Comparison of ENCODE assay signal across 23 mouse cellular contexts in the genomic region with DNA sequence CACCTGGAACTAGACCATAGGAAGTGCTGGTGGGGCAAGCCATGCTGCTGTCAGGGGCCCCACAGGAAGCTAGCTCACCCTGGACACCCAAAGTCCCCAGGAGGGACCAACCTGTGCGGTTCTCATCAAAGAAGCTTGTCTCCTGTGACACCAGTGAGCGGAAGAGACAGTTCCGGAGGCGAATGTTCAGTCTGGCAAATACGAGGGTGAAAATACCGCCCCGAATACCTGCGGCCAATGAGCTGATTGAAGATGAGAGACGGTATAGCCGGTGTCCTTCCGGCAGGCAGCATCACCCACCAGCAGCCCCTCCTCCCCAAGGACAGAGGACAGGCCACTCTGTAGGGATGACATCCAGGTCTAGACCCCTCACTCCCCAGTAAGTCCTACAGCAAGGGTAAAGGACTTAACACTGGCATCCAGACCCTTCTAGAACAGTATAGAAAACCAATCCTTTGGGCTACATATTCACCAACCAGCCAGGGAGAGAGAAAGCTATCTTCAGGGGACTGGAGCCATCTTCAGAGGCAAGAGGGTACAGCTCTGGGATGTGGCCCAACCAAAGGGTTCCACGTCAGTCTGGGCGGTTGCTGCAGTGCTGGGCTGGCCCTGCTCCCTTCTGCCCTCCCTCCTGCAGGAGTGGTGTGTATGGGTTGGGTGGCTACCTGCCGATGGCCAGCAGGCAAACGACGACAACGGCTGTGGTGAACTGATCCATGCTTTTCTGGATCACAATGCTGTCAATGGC. TPM values are rescaled to one million over a fixed set of nuclear protein-coding genes. Genes with fewer than 3 reads are reported as not detected.
A peak's percentile ranks its signal among the peaks of the same experiment; 100 is the strongest.
DNase-seq lines count a peak whose midpoint lies in the region; ATAC-seq and TF ChIP-seq lines count a peak whose summit lies in the region.
"Had no signal": no experiment of that assay in that cellular context is flagged by ENCODE, and none has a peak within 500 bp of the region (broad histone marks: within the 10 kb centered on the region; RNA-seq: fewer than 3 reads in every experiment).

No protein-coding gene starts in this region.

- TF ChIP-seq POLR2A in thymus, adult 2 months (IDR thresholded peaks at IDR 0.05; ENCODE audit: control insufficient read depth, extremely low read depth, insufficient read depth, low read length, poor library complexity): no peak
- TF ChIP-seq POLR2A in CH12.LX (IDR thresholded peaks at IDR 0.05; ENCODE audit: low read depth, low read length): no peak

- H3K27ac ChIP-seq in hindbrain, postnatal 0 days: no peak overlapping the region
- no peak overlapping the region for H3K27ac ChIP-seq in hindbrain, embryonic 11.5 days (ENCODE audit: low read depth, low read length)
- no peak overlapping the region for H3K27ac ChIP-seq in thymus, adult 2 months (ENCODE audit: control insufficient read depth, insufficient read depth, low read length)
- no peak overlapping the region for H3K27ac ChIP-seq in CH12.LX (ENCODE audit: insufficient read depth, low read depth)
- no peak overlapping the region for H3K27ac ChIP-seq in embryonic facial prominence, embryonic 10.5 days (replicated peaks)
- no peak overlapping the region for H3K27ac ChIP-seq in midbrain, postnatal 0 days (ENCODE audit: low read depth, low read length)
- H3K27ac ChIP-seq: embryonic facial prominence, embryonic 12.5 days; forebrain, embryonic 13.5 days; heart, adult 2 months; hindbrain, embryonic 15.5 days; layer of hippocampus, adult 2 months; limb, embryonic 15.5 days had no signal

- H3K9ac ChIP-seq in hindbrain, postnatal 0 days (replicated peaks; ENCODE audit: low read length): no peak overlapping the region
- H3K9ac ChIP-seq in hindbrain, embryonic 11.5 days (ENCODE audit: low read depth, low read length): no peak overlapping the region
- no peak overlapping the region for H3K9ac ChIP-seq in CH12.LX (ENCODE audit: insufficient read depth, low read depth)
- no peak overlapping the region for H3K9ac ChIP-seq in midbrain, postnatal 0 days (replicated peaks; ENCODE audit: low read length, poor library complexity, severe bottlenecking)
- H3K9ac ChIP-seq: embryonic facial prominence, embryonic 12.5 days; forebrain, embryonic 13.5 days; hindbrain, embryonic 15.5 days; limb, embryonic 15.5 days had no signal

- no peaks in the 10 kb centered on the region for H3K27me3 ChIP-seq in hindbrain, postnatal 0 days (ENCODE audit: insufficient read depth, low read length)
- no peaks in the 10 kb centered on the region for H3K27me3 ChIP-seq in hindbrain, embryonic 11.5 days (ENCODE audit: control insufficient read depth, insufficient read depth, low read length)
- H3K27me3 ChIP-seq in thymus, adult 2 months (ENCODE audit: control insufficient read depth, insufficient read depth, low read length): no peaks in the 10 kb centered on the region
- no peaks in the 10 kb centered on the region for H3K27me3 ChIP-seq in CH12.LX (replicated peaks)
- no peaks in the 10 kb centered on the region for H3K27me3 ChIP-seq in embryonic facial prominence, embryonic 10.5 days (replicated peaks; ENCODE audit: low read depth, poor library complexity, severe bottlenecking)
- H3K27me3 ChIP-seq in midbrain, postnatal 0 days (ENCODE audit: insufficient read depth, low read length): peaks cover 7% of the 10 kb centered on the region; the same call in 1 of the 2 replicates
- H3K27me3 ChIP-seq: embryonic facial prominence, embryonic 12.5 days; forebrain, embryonic 13.5 days; hindbrain, embryonic 15.5 days; limb, embryonic 15.5 days had no signal

- no peak for TF ChIP-seq EP300 in CH12.LX (IDR thresholded peaks at IDR 0.05; ENCODE audit: low read length)

- H3K9me3 ChIP-seq in hindbrain, postnatal 0 days (ENCODE audit: low read length): no peaks in the 10 kb centered on the region
- no peaks in the 10 kb centered on the region for H3K9me3 ChIP-seq in hindbrain, embryonic 11.5 days (ENCODE audit: control insufficient read depth, low read length)
- no peaks in the 10 kb centered on the region for H3K9me3 ChIP-seq in CH12.LX (replicated peaks; ENCODE audit: low read length)
- no peaks in the 10 kb centered on the region for H3K9me3 ChIP-seq in embryonic facial prominence, embryonic 10.5 days
- H3K9me3 ChIP-seq in midbrain, postnatal 0 days (ENCODE audit: low read length): no peaks in the 10 kb centered on the region
- H3K9me3 ChIP-seq: embryonic facial prominence, embryonic 12.5 days; forebrain, embryonic 13.5 days; hindbrain, embryonic 15.5 days; limb, embryonic 15.5 days had no signal

- dilution Hi-C loops in CH12.LX (cut with MboI; ENCODE audit: extremely low pct_ligation_motif_present, extremely low pct_unique_long_range_greater_than_20kb, low sequenced_read_pairs): no loop called here

- peak; percentile 29 for TF ChIP-seq RAD21 in CH12.LX (IDR thresholded peaks at IDR 0.05; ENCODE audit: low read depth, low read length)

- no peak for ATAC-seq in hindbrain, postnatal 0 days
- no peak for ATAC-seq in hindbrain, embryonic 11.5 days (ENCODE audit: low FRiP score)
- no peak for ATAC-seq in midbrain, postnatal 0 days (ENCODE audit: low FRiP score)
- ATAC-seq: forebrain, embryonic 13.5 days had no signal

- H3K4me2 ChIP-seq in hindbrain, postnatal 0 days (ENCODE audit: low read depth, low read length): no peak overlapping the region
- H3K4me2 ChIP-seq in hindbrain, embryonic 11.5 days (replicated peaks; ENCODE audit: low read depth, low read length): no peak overlapping the region
- no peak overlapping the region for H3K4me2 ChIP-seq in CH12.LX (ENCODE audit: insufficient read depth, low read depth, poor library complexity, severe bottlenecking)
- H3K4me2 ChIP-seq in midbrain, postnatal 0 days (ENCODE audit: low read depth, low read length, poor library complexity, severe bottlenecking): no peak overlapping the region
- H3K4me2 ChIP-seq: embryonic facial prominence, embryonic 12.5 days; forebrain, embryonic 13.5 days; hindbrain, embryonic 15.5 days; limb, embryonic 15.5 days had no signal

- TF ChIP-seq CTCF in hindbrain, postnatal 0 days (IDR thresholded peaks at IDR 0.05; ENCODE audit: low read depth): peak; percentile 24; the same call in 1 of the 2 replicates
- TF ChIP-seq CTCF in thymus, adult 2 months (IDR thresholded peaks at IDR 0.05; ENCODE audit: borderline replicate concordance, control insufficient read depth, extremely low read depth, insufficient read depth, low read length, poor library complexity): no peak
- peak in 1 of 2 experiments; percentile 15; a peak in 1 of 4 replicates for TF ChIP-seq CTCF in CH12.LX (conservative IDR thresholded peaks at IDR 0.05 in 1 of 2, IDR thresholded peaks at IDR 0.05 in 1 of 2; ENCODE audit: low read depth in 2 of 2, low read length in 2 of 2)
- TF ChIP-seq CTCF in midbrain, postnatal 0 days (IDR thresholded peaks at IDR 0.05): no peak

- no peak for DNase-seq in hindbrain, postnatal 0 days (ENCODE audit: low spot score)
- no peak for DNase-seq in hindbrain, embryonic 11.5 days (ENCODE audit: low spot score)
- DNase-seq in thymus, postnatal 0 days (ENCODE audit: low spot score): peak; percentile 28
- DNase-seq in thymus, adult 2 months: no peak
- no peak for DNase-seq in CH12.LX (ENCODE audit: extremely low read depth)
- peak; percentile 64 for DNase-seq in naive thymus-derived CD4-positive, alpha-beta T cell, adult 2 months (ENCODE audit: low read depth)
- no peak for DNase-seq in embryonic facial prominence, embryonic 10.5 days (ENCODE audit: low spot score)
- DNase-seq in midbrain, postnatal 0 days (ENCODE audit: low spot score): no peak
- DNase-seq: adrenal gland, adult 2 months; cerebellum, adult 8-10 months; gastrocnemius, postnatal 25 days; heart, adult 2 months; heart, postnatal 10 days; kidney, postnatal 14 days; layer of hippocampus, postnatal 36 days; lung, postnatal 14 days; thymus, adult 18-20 months had no signal

- H3K4me1 ChIP-seq in hindbrain, postnatal 0 days (ENCODE audit: insufficient read depth, low read length): 0 out of 2 replicates have a peak, but pooled peaks cover 5% of the 10 kb centered on the region
- 0 out of 2 replicates have a peak, but pooled peaks cover 3% of the 10 kb centered on the region for H3K4me1 ChIP-seq in hindbrain, embryonic 11.5 days (replicated peaks; ENCODE audit: control insufficient read depth, insufficient read depth, low read length)
- H3K4me1 ChIP-seq in thymus, adult 2 months (replicated peaks; ENCODE audit: control insufficient read depth, insufficient read depth, low read length): peaks cover 63% of the 10 kb centered on the region
- peaks cover 0 to 10% of the 10 kb centered on the region in 2 experiments; a peak in 1 of 4 replicates for H3K4me1 ChIP-seq in CH12.LX (ENCODE audit: control insufficient read depth in 1 of 2, insufficient read depth in 2 of 2)
- peaks cover 20% of the 10 kb centered on the region for H3K4me1 ChIP-seq in embryonic facial prominence, embryonic 10.5 days
- H3K4me1 ChIP-seq in midbrain, postnatal 0 days (ENCODE audit: insufficient read depth, low read length): no peaks in the 10 kb centered on the region
- H3K4me1 ChIP-seq: embryonic facial prominence, embryonic 12.5 days had no signal

- no peak overlapping the region for H3K4me3 ChIP-seq in hindbrain, postnatal 0 days (ENCODE audit: low read length)
- no peak overlapping the region for H3K4me3 ChIP-seq in hindbrain, embryonic 11.5 days (ENCODE audit: low read depth, low read length)
- H3K4me3 ChIP-seq in thymus, adult 2 months (ENCODE audit: control insufficient read depth, insufficient read depth, low read length): no peak overlapping the region
- H3K4me3 ChIP-seq in CH12.LX (replicated peaks in 1 of 3; ENCODE audit: low read depth in 2 of 3, low read length in 2 of 3, poor library complexity in 1 of 3): no peak overlapping the region
- no peak overlapping the region for H3K4me3 ChIP-seq in embryonic facial prominence, embryonic 10.5 days
- no peak overlapping the region for H3K4me3 ChIP-seq in midbrain, postnatal 0 days (ENCODE audit: low read depth, low read length)
- H3K4me3 ChIP-seq: embryonic facial prominence, embryonic 12.5 days; erythroblast, embryonic 14.5 days; forebrain, embryonic 13.5 days; heart, adult 2 months; hindbrain, embryonic 15.5 days; layer of hippocampus, adult 2 months; limb, embryonic 15.5 days had no signal

- H3K79me2 ChIP-seq in CH12.LX (replicated peaks; ENCODE audit: control insufficient read depth, extremely low read depth, insufficient read depth, poor library complexity, severe bottlenecking): no peaks in the 10 kb centered on the region

- in situ Hi-C loops in CH12.LX (cut with MboI; ENCODE audit: low pct_ligation_motif_present, low pct_unique_long_range_greater_than_20kb, low sequenced_read_pairs): loop anchor here (5.0 to 10.0 kb wide), 3 partner anchors 81 to 266 kb away; no protein-coding TSS in a partner anchor

- no peaks in the 10 kb centered on the region for H3K36me3 ChIP-seq in hindbrain, postnatal 0 days (ENCODE audit: insufficient read depth, low read length)
- H3K36me3 ChIP-seq in hindbrain, embryonic 11.5 days (ENCODE audit: control insufficient read depth, insufficient read depth, low read length): no peaks in the 10 kb centered on the region
- H3K36me3 ChIP-seq in thymus, adult 2 months (ENCODE audit: control insufficient read depth, insufficient read depth, low read length): no peaks in the 10 kb centered on the region
- H3K36me3 ChIP-seq in CH12.LX (replicated peaks in 1 of 2; ENCODE audit: control insufficient read depth in 1 of 2, insufficient read depth in 1 of 2, low read length in 1 of 2): peaks cover 0 to 4% of the 10 kb centered on the region in 2 experiments
- H3K36me3 ChIP-seq in embryonic facial prominence, embryonic 10.5 days (replicated peaks): no peaks in the 10 kb centered on the region
- peaks cover 21% of the 10 kb centered on the region for H3K36me3 ChIP-seq in midbrain, postnatal 0 days (ENCODE audit: insufficient read depth, low read length)
- H3K36me3 ChIP-seq: embryonic facial prominence, embryonic 12.5 days; hindbrain, embryonic 15.5 days; limb, embryonic 15.5 days had no signal

- WGBS in hindbrain, postnatal 0 days: 86% methylated on average over 17 of the region's 17 CpGs
- 95% methylated on average over 17 of the region's 17 CpGs for WGBS in hindbrain, embryonic 11.5 days
- 78% methylated on average over 17 of the region's 17 CpGs for WGBS in thymus, adult 2 months
- 91% methylated on average over 17 of the region's 17 CpGs for WGBS in embryonic facial prominence, embryonic 10.5 days
- 92% methylated on average over 17 of the region's 17 CpGs for WGBS in midbrain, postnatal 0 days

RNA-seq across cellular contexts. Expression of gene Abcb9, which starts 12.5 kb away (rescaled TPM):
- 69.3 and 71.2 TPM in 2 replicates for total RNA-seq in hindbrain, postnatal 0 days (2014; rRNA removed)
- 30.8 and 34.5 TPM in 2 replicates for polyA plus RNA-seq in hindbrain, postnatal 0 days (2015; fragmentation: Nextera tagmentation; extraction: Ambion mirVana)
- 0.71 and 0.76 TPM in 2 replicates for polyA plus RNA-seq in hindbrain, embryonic 11.5 days (2014; fragmentation: Nextera tagmentation; extraction: Ambion mirVana)
- polyA plus RNA-seq in thymus, postnatal 0 days (2015; fragmentation: Nextera tagmentation; extraction: Ambion mirVana): 38.3 and 39.3 TPM in 2 replicates
- 48.2 and 54.0 TPM in 2 replicates for polyA plus RNA-seq in thymus, adult 2 months (2012; rRNA removed)
- total RNA-seq in CH12.LX (2012; rRNA removed): 0.63 and 0.98 TPM in 2 replicates
- total RNA-seq in CH12.LX (2014; rRNA removed): 0.41 and 0.44 TPM in 2 replicates
- 1.1 and 1.4 TPM in 2 replicates for polyA plus RNA-seq in CH12.LX (2012; ENCODE audit: insufficient read length, low read depth)
- polyA plus RNA-seq in embryonic facial prominence, embryonic 10.5 days (2016; fragmentation: Nextera tagmentation; extraction: Ambion mirVana): 0.34 and 0.76 TPM in 2 replicates
- total RNA-seq in midbrain, postnatal 0 days (2014; rRNA removed): 41.7 and 42.1 TPM in 2 replicates
- polyA plus RNA-seq in midbrain, postnatal 0 days (2015; fragmentation: Nextera tagmentation; extraction: Ambion mirVana): 29.6 and 30.1 TPM in 2 replicates

RNA-seq across cellular contexts. Expression of gene Ogfod2, which starts 29.0 kb away (rescaled TPM):
- 52.0 and 110 TPM in 2 replicates for total RNA-seq in hindbrain, postnatal 0 days (2014; rRNA removed)
- 36.0 and 38.2 TPM in 2 replicates for polyA plus RNA-seq in hindbrain, postnatal 0 days (2015; fragmentation: Nextera tagmentation; extraction: Ambion mirVana)
- polyA plus RNA-seq in hindbrain, embryonic 11.5 days (2014; fragmentation: Nextera tagmentation; extraction: Ambion mirVana): 13.1 and 13.3 TPM in 2 replicates
- 35.6 and 41.8 TPM in 2 replicates for polyA plus RNA-seq in thymus, postnatal 0 days (2015; fragmentation: Nextera tagmentation; extraction: Ambion mirVana)
- 87.7 and 88.9 TPM in 2 replicates for polyA plus RNA-seq in thymus, adult 2 months (2012; rRNA removed)
- total RNA-seq in CH12.LX (2012; rRNA removed) (24.9 and 25.5 TPM in 2 replicates), CH12.LX (2014; rRNA removed) (19.3 and 20.0 TPM in 2 replicates)
- polyA plus RNA-seq in CH12.LX (2012; ENCODE audit: insufficient read length, low read depth): 19.6 and 24.0 TPM in 2 replicates
- 16.0 and 16.3 TPM in 2 replicates for polyA plus RNA-seq in embryonic facial prominence, embryonic 10.5 days (2016; fragmentation: Nextera tagmentation; extraction: Ambion mirVana)
- total RNA-seq in midbrain, postnatal 0 days (2014; rRNA removed): 54.5 and 70.4 TPM in 2 replicates
- polyA plus RNA-seq in midbrain, postnatal 0 days (2015; fragmentation: Nextera tagmentation; extraction: Ambion mirVana): 36.2 and 39.5 TPM in 2 replicates

RNA-seq across cellular contexts. Expression of gene Arl6ip4, which starts 32.8 kb away (rescaled TPM):
- total RNA-seq in hindbrain, postnatal 0 days (2014; rRNA removed): 32.5 and 45.2 TPM in 2 replicates
- polyA plus RNA-seq in hindbrain, postnatal 0 days (2015; fragmentation: Nextera tagmentation; extraction: Ambion mirVana): 115 and 121 TPM in 2 replicates
- 80.8 and 91.5 TPM in 2 replicates for polyA plus RNA-seq in hindbrain, embryonic 11.5 days (2014; fragmentation: Nextera tagmentation; extraction: Ambion mirVana)
- 132 and 146 TPM in 2 replicates for polyA plus RNA-seq in thymus, postnatal 0 days (2015; fragmentation: Nextera tagmentation; extraction: Ambion mirVana)
- polyA plus RNA-seq in thymus, adult 2 months (2012; rRNA removed): 50.8 and 53.5 TPM in 2 replicates
- 63.2 and 78.0 TPM in 2 replicates for total RNA-seq in CH12.LX (2012; rRNA removed)
- 33.5 and 37.2 TPM in 2 replicates for total RNA-seq in CH12.LX (2014; rRNA removed)
- 130 and 166 TPM in 2 replicates for polyA plus RNA-seq in CH12.LX (2012; ENCODE audit: insufficient read length, low read depth)
- polyA plus RNA-seq in embryonic facial prominence, embryonic 10.5 days (2016; fragmentation: Nextera tagmentation; extraction: Ambion mirVana): 134 and 137 TPM in 2 replicates
- total RNA-seq in midbrain, postnatal 0 days (2014; rRNA removed): 40.8 and 47.3 TPM in 2 replicates
- 120 and 124 TPM in 2 replicates for polyA plus RNA-seq in midbrain, postnatal 0 days (2015; fragmentation: Nextera tagmentation; extraction: Ambion mirVana)

RNA-seq across cellular contexts. Expression of gene Vps37b, which starts 51.0 kb away (rescaled TPM):
- 104 and 110 TPM in 2 replicates for total RNA-seq in hindbrain, postnatal 0 days (2014; rRNA removed)
- polyA plus RNA-seq in hindbrain, postnatal 0 days (2015; fragmentation: Nextera tagmentation; extraction: Ambion mirVana): 94.0 and 95.1 TPM in 2 replicates
- 38.3 and 48.8 TPM in 2 replicates for polyA plus RNA-seq in hindbrain, embryonic 11.5 days (2014; fragmentation: Nextera tagmentation; extraction: Ambion mirVana)
- polyA plus RNA-seq in thymus, postnatal 0 days (2015; fragmentation: Nextera tagmentation; extraction: Ambion mirVana): 32.4 and 32.8 TPM in 2 replicates
- polyA plus RNA-seq in thymus, adult 2 months (2012; rRNA removed): 111 and 119 TPM in 2 replicates
- 8.3 and 8.7 TPM in 2 replicates for total RNA-seq in CH12.LX (2012; rRNA removed)
- total RNA-seq in CH12.LX (2014; rRNA removed): 10.2 and 10.6 TPM in 2 replicates
- polyA plus RNA-seq in CH12.LX (2012; ENCODE audit: insufficient read length, low read depth): 23.5 and 24.7 TPM in 2 replicates
- polyA plus RNA-seq in embryonic facial prominence, embryonic 10.5 days (2016; fragmentation: Nextera tagmentation; extraction: Ambion mirVana): 43.8 and 47.6 TPM in 2 replicates
- total RNA-seq in midbrain, postnatal 0 days (2014; rRNA removed): 52.3 and 75.5 TPM in 2 replicates
- 54.3 and 56.2 TPM in 2 replicates for polyA plus RNA-seq in midbrain, postnatal 0 days (2015; fragmentation: Nextera tagmentation; extraction: Ambion mirVana)

Comparison
In these comparisons a context has a peak if more than half of its experiments do, and no peak if none do; other contexts are left out.
1. DNase-seq: peak in thymus, postnatal 0 days (single experiment) and naive thymus-derived CD4-positive, alpha-beta T cell, adult 2 months (single experiment); none in hindbrain, postnatal 0 days (single experiment), hindbrain, embryonic 11.5 days (single experiment), thymus, adult 2 months (single experiment), CH12.LX (single experiment), embryonic facial prominence, embryonic 10.5 days (single experiment) and midbrain, postnatal 0 days (single experiment).
2. RNA of gene Abcb9, which starts 12.5 kb away (polyA plus RNA-seq): 48.2 to 54.0 TPM in thymus, adult 2 months, 38.3 to 39.3 TPM in thymus, postnatal 0 days, 30.8 to 34.5 TPM in hindbrain, postnatal 0 days and 29.6 to 30.1 TPM in midbrain, postnatal 0 days; 1.1 to 1.4 TPM in CH12.LX, 0.34 to 0.76 TPM in embryonic facial prominence, embryonic 10.5 days and 0.71 to 0.76 TPM in hindbrain, embryonic 11.5 days; every median in the first group is over 10 times any median in the second.